Mouse (Mus musculus) CH12.LX (cell line): ENCODE data around the gene Tm2d1. TPM values are rescaled to one million over a fixed set of nuclear protein-coding genes. Genes with fewer than 3 reads are reported as not detected.

ENCODE experiments used
- DNase-seq: peaks from one replicate; pipeline ENCODE4 v3.0.0-alpha.2; 2013; ENCODE audit errors: extremely low read depth
- H3K27ac ChIP-seq: 2 replicates; pipeline ENCODE4 v1.5.1; 2012; ENCODE audit warnings: low read depth, mild to moderate bottlenecking, control low read depth, moderate library complexity; ENCODE audit not compliant: insufficient read depth
- H3K27me3 ChIP-seq: replicated peaks from 2 replicates; pipeline ENCODE3; 2012; ENCODE audit warnings: inconsistent platforms
- H3K36me3 ChIP-seq, 2 experiments: replicated peaks in 1 of 2; 2 replicates each; pipeline versions ENCODE3 to v1.6.1; 2012; ENCODE audit warnings: inconsistent platforms in 1 of 2, low read length in 1 of 2, mild to moderate bottlenecking in 1 of 2, mixed read lengths in 1 of 2, moderate library complexity in 1 of 2; ENCODE audit not compliant: control insufficient read depth in 1 of 2, insufficient read depth in 1 of 2
- H3K4me1 ChIP-seq, 2 experiments: 2 replicates each; pipeline ENCODE4 v1.6.1; 2012; ENCODE audit warnings: inconsistent platforms in 1 of 2, moderate library complexity in 1 of 2; ENCODE audit not compliant: insufficient read depth in 2 of 2, control insufficient read depth in 1 of 2
- H3K4me2 ChIP-seq: 2 replicates; pipeline ENCODE4 v1.6.1; 2012; ENCODE audit warnings: low read depth, mild to moderate bottlenecking, control low read depth; ENCODE audit not compliant: poor library complexity, insufficient read depth, severe bottlenecking
- H3K4me3 ChIP-seq, 3 experiments: fragments of 150-350 bp in 1 of 3; sonication (generic) in 1 of 3; replicated peaks in 1 of 3; 2 replicates each; pipeline versions ENCODE3 to v1.5.1; 2011 to 2012; ENCODE audit warnings: low read depth in 2 of 3, low read length in 2 of 3, mild to moderate bottlenecking in 2 of 3, moderate library complexity in 2 of 3, control low read depth in 1 of 3, improper control_type of control experiment in 1 of 3, inconsistent platforms in 1 of 3, mixed read lengths in 1 of 3; ENCODE audit not compliant: poor library complexity in 1 of 3
- H3K79me2 ChIP-seq: replicated peaks from 2 replicates; pipeline ENCODE4 v1.6.1; 2012; ENCODE audit warnings: mild to moderate bottlenecking, moderate library complexity; ENCODE audit not compliant: control insufficient read depth, poor library complexity, insufficient read depth, severe bottlenecking; ENCODE audit errors: extremely low read depth
- H3K9ac ChIP-seq: 2 replicates; pipeline ENCODE4 v1.6.1; 2012; ENCODE audit warnings: low read depth, mild to moderate bottlenecking, control low read depth, moderate library complexity; ENCODE audit not compliant: insufficient read depth
- H3K9me3 ChIP-seq: replicated peaks from 2 replicates; pipeline ENCODE3; 2012; ENCODE audit warnings: low read length, inconsistent platforms, mixed read lengths
- CHD1 ChIP-seq: IDR thresholded peaks from 2 replicates; pipeline ENCODE4 v1.6.1; 2012; ENCODE audit warnings: low read depth, low read length, improper control_type of control experiment, inconsistent platforms
- CHD2 ChIP-seq: IDR thresholded peaks from 2 replicates; pipeline ENCODE4 v1.6.1; 2011; ENCODE audit warnings: low read length, improper control_type of control experiment
- CTCF ChIP-seq, 2 experiments: IDR thresholded peaks in 1 of 2; conservative IDR thresholded peaks in 1 of 2; 2 replicates each; pipeline ENCODE4 v1.5.1; 2011 to 2012; ENCODE audit warnings: low read depth in 2 of 2, low read length in 2 of 2, improper control_type of control experiment in 1 of 2, inconsistent platforms in 1 of 2, mild to moderate bottlenecking in 1 of 2, moderate library complexity in 1 of 2
- E2F4 ChIP-seq: IDR thresholded peaks from 2 replicates; pipeline ENCODE4 v1.6.1; 2011; ENCODE audit warnings: low read depth, low read length, improper control_type of control experiment; ENCODE audit not compliant: insufficient replicate concordance
- EP300 ChIP-seq: IDR thresholded peaks from 2 replicates; pipeline ENCODE4 v1.6.1; 2011; ENCODE audit warnings: low read length, improper control_type of control experiment
- GABPA ChIP-seq: IDR thresholded peaks from 2 replicates; pipeline ENCODE4 v1.6.1; 2012; ENCODE audit warnings: low read depth, low read length, improper control_type of control experiment, inconsistent platforms; ENCODE audit not compliant: insufficient replicate concordance
- IRF4 ChIP-seq: IDR thresholded peaks from 2 replicates; pipeline ENCODE4 v1.6.1; 2014; ENCODE audit warnings: low read depth, mild to moderate bottlenecking, inconsistent platforms, low read length, improper control_type of control experiment
- MAFK ChIP-seq: IDR thresholded peaks from 2 replicates; pipeline ENCODE4 v1.6.1; 2011; ENCODE audit warnings: low read length, improper control_type of control experiment; ENCODE audit not compliant: insufficient replicate concordance
- MXI1 ChIP-seq: IDR thresholded peaks from 2 replicates; pipeline ENCODE4 v1.6.1; 2011; ENCODE audit warnings: mild to moderate bottlenecking, low read depth, low read length, improper control_type of control experiment
- NELFE ChIP-seq: IDR thresholded peaks from 2 replicates; pipeline ENCODE4 v1.6.1; 2011; ENCODE audit warnings: low read depth, low read length, improper control_type of control experiment
- PAX5 ChIP-seq: IDR thresholded peaks from 2 replicates; pipeline ENCODE4 v1.6.1; 2012; ENCODE audit warnings: low read length, inconsistent platforms, mixed read lengths
- POLR2AphosphoS2 ChIP-seq: IDR thresholded peaks from 2 replicates; pipeline ENCODE4 v1.6.1; 2011; ENCODE audit warnings: low read depth, low read length, improper control_type of control experiment
- RAD21 ChIP-seq: IDR thresholded peaks from 2 replicates; pipeline ENCODE4 v1.6.1; 2011; ENCODE audit warnings: low read depth, mild to moderate bottlenecking, low read length, improper control_type of control experiment, moderate library complexity
- SIN3A ChIP-seq: IDR thresholded peaks from 2 replicates; pipeline ENCODE4 v1.6.1; 2012; ENCODE audit warnings: low read length, improper control_type of control experiment, inconsistent platforms
- TBP ChIP-seq: conservative IDR thresholded peaks from 2 replicates; pipeline ENCODE4 v1.6.1; 2011; ENCODE audit warnings: low read depth, low read length, improper control_type of control experiment
- UBTF ChIP-seq: IDR thresholded peaks from 2 replicates; pipeline ENCODE4 v1.6.1; 2012; ENCODE audit warnings: low read depth, mild to moderate bottlenecking, inconsistent platforms, low read length, improper control_type of control experiment, moderate library complexity
- USF1 ChIP-seq: IDR thresholded peaks from 2 replicates; pipeline ENCODE4 v1.6.1; 2014; ENCODE audit warnings: low read depth, mild to moderate bottlenecking, inconsistent platforms, low read length, improper control_type of control experiment
- ZNF384 ChIP-seq: IDR thresholded peaks from 2 replicates; pipeline ENCODE4 v1.6.1; 2012; ENCODE audit warnings: low read depth, low read length, improper control_type of control experiment, inconsistent platforms
- dilution Hi-C: fragments of 300-500 bp; cut with MboI; formaldehyde crosslinking; loops from 2 replicates; pipeline ENCODE4 v1.14.3; 2020; ENCODE audit warnings: low sequenced_read_pairs; ENCODE audit not compliant: extremely low pct_unique_long_range_greater_than_20kb, extremely low pct_ligation_motif_present
- in situ Hi-C: fragments of 300-500 bp; cut with MboI; formaldehyde crosslinking; loops from 3 replicates; pipeline ENCODE4 v1.14.3; 2019; ENCODE audit warnings: low sequenced_read_pairs, low pct_ligation_motif_present, low pct_unique_long_range_greater_than_20kb, mixed read lengths
- polyA plus RNA-seq: library from polyadenylated mRNA; unstranded; fragments of >175 nt; gene quantifications from 2 replicates; pipeline ENCODE4 v1.2.1, GENCODE M21; 2012; ENCODE audit warnings: low read depth; ENCODE audit not compliant: insufficient read length
- total RNA-seq, 2 experiments: library from RNA; depleted of rRNA; stranded (reverse); fragments of 300-350 nt in 1 of 2; fragments of >200 nt in 1 of 2; gene quantifications; 2 replicates each; pipeline ENCODE4 v1.2.3; 2012 to 2014

Tm2d1 gene
- total and polyA plus RNA-seq, 3 experiments: 14.8 to 54.9 (median 37.1) TPM

DNA sequence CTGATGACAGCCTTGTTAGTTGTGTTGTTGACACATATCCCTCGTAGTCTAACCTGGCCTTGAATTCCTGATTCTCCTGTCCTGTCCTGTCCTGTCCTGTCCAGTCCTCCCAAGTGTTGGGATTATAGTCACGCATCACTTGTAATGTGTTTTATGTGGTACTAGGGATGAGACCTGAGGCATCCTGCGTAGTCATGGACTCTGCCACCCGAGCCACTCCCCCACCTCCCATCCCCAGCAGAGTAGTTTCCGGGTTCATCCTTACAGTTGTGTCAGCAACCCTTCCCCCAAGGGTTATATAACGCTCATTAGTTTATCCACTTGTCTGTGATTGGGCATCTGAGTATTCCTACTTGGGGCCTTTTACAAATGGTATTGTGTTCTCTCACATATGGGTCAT is 21.3 kb upstream of the Tm2d1 start:
- Histone ChIP-seq H3K4me1 (peaks cover 0 to 8% of the 10 kb centered on the region in 2 experiments; a peak in 2 of 4 replicates), H3K36me3 (no peaks in the 10 kb centered on the region), H3K9me3 (no peaks in the 10 kb centered on the region), H3K79me2 (no peaks in the 10 kb centered on the region), H3K27me3 (no peaks in the 10 kb centered on the region), H3K4me3 (no peak overlapping the region), H3K27ac (no peak overlapping the region), H3K4me2 (no peak overlapping the region), H3K9ac (no peak overlapping the region)
- in situ Hi-C loops (no loop called here), dilution Hi-C loops (no loop called here)
- no peak for DNase-seq
- TF ChIP-seq MXI1: no peak
- TF ChIP-seq UBTF: no peak
- TF ChIP-seq EP300: no peak
- no peak for TF ChIP-seq IRF4
- TF ChIP-seq POLR2AphosphoS2: no peak
- TF ChIP-seq TBP: no peak
- no peak for TF ChIP-seq MAFK
- TF ChIP-seq GABPA: no peak
- no peak for TF ChIP-seq E2F4
- no peak for TF ChIP-seq SIN3A
- TF ChIP-seq NELFE: no peak

GRCm38 (mm10) chr4:98403492-98403891 is 20.4 kb upstream of the Tm2d1 start:
- no peak overlapping the region for H3K4me3 ChIP-seq
- H3K27me3 ChIP-seq: no peaks in the 10 kb centered on the region
- no peak overlapping the region for H3K27ac ChIP-seq
- TF ChIP-seq USF1: no peak
- no peak for TF ChIP-seq CHD2
- no peak for TF ChIP-seq CTCF (conservative IDR thresholded peaks at IDR 0.05 in 1 of 2, IDR thresholded peaks at IDR 0.05 in 1 of 2; ENCODE audit: low read depth in 2 of 2, low read length in 2 of 2)
- no peak for TF ChIP-seq ZNF384
- no peak for TF ChIP-seq RAD21
- no peak for TF ChIP-seq MXI1
- no peak for TF ChIP-seq PAX5
- TF ChIP-seq IRF4: no peak
- no peak for TF ChIP-seq EP300
- TF ChIP-seq CHD1: no peak
- TF ChIP-seq, all 38 proteins: peak for 0
- no peak overlapping the region for H3K4me2 ChIP-seq
- no peaks in the 10 kb centered on the region for H3K36me3 ChIP-seq
- dilution Hi-C loops: no loop called here
- in situ Hi-C loops: no loop called here
- peaks cover 0 to 3% of the 10 kb centered on the region in 2 experiments; a peak in 1 of 4 replicates for H3K4me1 ChIP-seq
- no peaks in the 10 kb centered on the region for H3K79me2 ChIP-seq
- H3K9ac ChIP-seq: no peak overlapping the region
- no peaks in the 10 kb centered on the region for H3K9me3 ChIP-seq
- DNase-seq: no peak
